Mouse (Mus musculus): Measurements from ENCODE around the gene Srrm2.

DNA sequence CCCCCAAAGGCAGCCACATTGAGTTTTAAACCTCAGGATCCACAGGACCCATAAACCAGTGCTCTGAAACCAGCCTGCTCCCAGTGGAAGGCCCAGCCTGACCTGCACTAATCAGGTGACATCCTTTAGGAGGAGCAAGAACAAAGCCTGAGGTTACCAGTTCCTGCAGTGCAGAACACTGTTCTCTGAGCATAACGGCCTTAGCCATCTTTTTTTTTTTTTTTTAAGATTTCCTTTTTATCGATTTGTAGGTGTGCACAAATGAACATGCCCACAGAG lies 686 bp downstream of the Srrm2 start:
- no peak for TF ChIP-seq CTCF (conservative IDR thresholded peaks at IDR 0.05; ENCODE audit: low read length)
- TF ChIP-seq NANOG (IDR thresholded peaks at IDR 0.05; ENCODE audit: borderline replicate concordance, low read length) = no peak
- TF ChIP-seq POU5F1 (IDR thresholded peaks at IDR 0.05; ENCODE audit: borderline replicate concordance, low read length) = no peak
